Mouse (Mus musculus) 3134 (cell line): ENCODE data around the gene Ccdc141.

Experiments used
- DNase-seq: peaks from one replicate; pipeline ENCODE4 v3.0.0-alpha.2; 2011; ENCODE audit warnings: low spot score; ENCODE audit not compliant: insufficient read length; ENCODE audit errors: extremely low read depth

The Ccdc141 gene

DNA sequence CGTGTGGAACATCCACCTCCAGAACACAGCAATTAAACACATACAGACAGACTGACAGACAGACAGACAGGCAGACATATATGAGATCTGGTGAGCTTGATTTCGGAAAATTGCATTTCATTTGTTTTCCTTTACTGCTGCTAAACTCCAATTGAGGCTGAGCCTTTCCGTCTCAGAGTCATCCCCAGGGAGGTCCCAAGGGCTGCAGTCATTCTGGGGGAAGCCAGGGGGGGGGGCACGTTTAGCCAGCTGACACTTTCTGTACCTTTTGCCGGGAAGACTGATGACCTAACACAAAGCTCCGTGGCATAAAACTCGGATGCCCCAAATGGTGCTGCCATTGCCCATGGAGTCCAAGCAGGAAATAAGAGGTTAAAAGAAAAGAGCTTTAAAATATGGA lies 5.0 kb upstream of the Ccdc141 start:
- no peak for DNase-seq

GRCm38 (mm10) chr2:77174313-77174712 lies 3.9 kb upstream of the Ccdc141 start:
- DNase-seq, result no peak

GRCm38 (mm10) chr2:77173821-77174220 lies 3.4 kb upstream of the Ccdc141 start:
- DNase-seq, result no peak

DNA sequence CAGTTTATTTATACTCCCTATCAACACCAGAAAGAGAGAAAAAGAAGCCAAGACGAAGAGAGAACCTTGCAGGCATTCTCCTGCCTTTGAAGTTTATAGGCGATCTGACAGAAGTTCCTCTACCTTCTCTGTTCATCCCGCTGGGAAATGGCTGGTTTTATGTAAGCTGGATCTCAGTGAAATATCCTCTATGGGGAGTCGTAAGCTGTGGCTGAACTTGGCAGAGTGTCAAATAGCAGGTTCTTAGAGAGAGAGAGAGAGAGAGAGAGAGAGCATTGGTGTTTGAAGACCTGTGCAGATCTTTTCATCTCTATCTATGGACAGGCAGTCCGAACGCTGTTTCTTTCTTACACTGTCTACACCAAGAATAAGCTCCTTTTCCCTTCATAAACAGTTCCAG lies 2.9 kb upstream of the Ccdc141 start:
- no peak for DNase-seq

DNA sequence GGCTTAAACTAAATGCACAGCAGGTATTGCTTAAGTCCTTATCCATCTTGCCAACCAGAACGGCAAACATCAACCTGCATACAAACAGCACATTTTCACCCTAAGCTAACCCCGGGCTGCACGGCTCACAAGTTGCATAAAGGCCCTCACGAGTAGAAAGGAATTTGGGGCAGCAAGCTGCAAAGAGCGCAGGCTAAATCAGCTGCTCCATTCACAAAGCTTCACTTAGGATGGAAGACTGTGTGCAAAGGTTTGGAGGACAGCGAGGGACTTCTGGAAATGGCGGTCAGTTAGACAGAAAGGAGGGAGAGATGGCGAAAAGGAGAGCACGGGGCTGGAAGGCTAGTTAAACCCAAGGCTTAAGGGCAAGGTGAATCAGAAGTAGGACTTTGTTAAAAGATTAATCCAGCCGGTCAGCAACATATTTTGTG lies 1.8 kb upstream of the Ccdc141 start:
- DNase-seq, result no peak

GRCm38 (mm10) chr2:77171444-77172240 lies 1.2 kb upstream of the Ccdc141 start:
- DNase-seq, result no peak

DNA sequence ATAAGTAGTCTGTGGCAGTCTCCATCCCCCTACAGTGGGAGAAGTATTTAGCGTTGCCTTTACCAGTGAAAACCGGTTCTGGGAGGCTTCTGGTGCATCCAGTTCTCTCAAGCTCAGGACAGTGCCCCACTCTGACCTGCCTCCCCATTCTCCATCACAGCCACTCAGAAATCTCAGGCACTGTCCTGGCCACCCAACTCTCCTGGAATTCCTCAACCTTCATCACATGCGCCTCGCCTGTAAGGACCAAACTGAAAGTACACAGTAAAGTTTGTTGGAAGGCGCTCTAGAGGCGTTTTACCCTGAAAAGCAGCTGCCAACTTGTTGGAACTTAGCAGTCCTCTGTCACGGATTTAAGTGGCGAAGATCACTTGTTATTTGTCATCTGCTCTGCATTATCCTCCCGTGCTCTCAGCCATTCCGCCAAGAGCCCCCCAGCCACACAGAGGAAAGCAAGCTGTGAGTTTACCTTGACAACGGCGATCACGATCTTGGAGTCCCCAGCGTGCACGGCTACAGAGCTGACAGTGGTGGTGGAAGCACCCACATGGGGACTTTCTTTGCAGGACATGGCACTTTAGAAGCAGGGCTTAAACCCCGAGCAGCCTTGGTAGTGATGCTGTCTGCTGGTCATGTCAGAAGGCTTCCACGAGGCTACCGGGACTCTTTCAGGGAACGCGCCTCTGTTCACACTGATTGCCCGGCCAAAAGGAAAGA lies 362 bp downstream of the Ccdc141 start:
- DNase-seq, result peak; percentile 35

DNA sequence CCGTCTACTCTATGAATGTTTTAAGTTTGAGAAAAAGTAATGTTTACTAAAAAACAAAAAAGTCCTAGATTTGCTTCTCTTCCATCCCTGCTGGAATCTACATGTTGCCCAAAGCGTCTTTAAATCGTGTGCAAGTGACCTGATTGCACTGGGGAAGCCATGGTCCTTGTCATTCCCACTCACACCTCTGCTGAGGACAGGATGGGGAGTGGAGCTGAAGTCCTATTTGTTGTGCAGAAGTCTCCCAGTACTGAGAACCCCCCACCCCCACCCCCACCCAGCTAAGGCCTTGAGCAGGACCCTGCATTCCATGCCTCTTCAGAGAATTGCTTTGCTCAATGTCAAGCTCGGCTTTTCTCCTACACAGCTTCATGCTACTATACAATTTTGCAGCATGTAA lies 1.2 kb downstream of the Ccdc141 start:
- no peak for DNase-seq

- DNase-seq, result no peak
These were observed 1.7 kb downstream of the Ccdc141 start for GRCm38 (mm10) chr2:77168781-77169180.

DNA sequence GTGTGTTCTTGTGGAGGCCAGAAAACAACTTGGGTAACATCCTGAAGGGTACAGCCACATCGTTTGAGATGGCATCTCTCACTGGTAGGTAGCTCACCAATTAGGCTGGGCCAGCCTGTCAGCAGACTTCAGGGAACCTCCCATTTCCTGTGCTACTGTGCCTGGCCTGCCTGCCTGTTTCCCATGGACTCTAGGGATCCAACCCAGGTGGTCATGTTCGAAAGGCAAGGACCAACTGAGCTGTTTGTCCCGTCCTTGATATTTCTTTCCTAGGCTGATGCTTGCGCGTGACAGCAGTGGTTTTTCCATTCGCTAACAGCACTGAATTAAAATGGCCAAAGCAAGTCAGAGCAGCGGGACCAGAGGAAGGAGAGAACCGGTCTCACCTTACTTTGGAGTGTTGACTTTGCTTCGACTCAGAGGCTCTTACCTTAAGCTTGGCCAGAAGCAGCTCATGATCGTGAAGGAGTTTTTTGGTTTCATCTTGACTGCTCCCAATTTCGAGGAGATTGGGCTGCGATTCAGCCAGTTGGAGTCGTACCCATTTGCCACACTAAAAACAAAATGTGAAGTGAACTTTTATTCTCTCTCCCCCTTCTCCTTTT lies 2.3 kb downstream of the Ccdc141 start:
- DNase-seq, result no peak

DNA sequence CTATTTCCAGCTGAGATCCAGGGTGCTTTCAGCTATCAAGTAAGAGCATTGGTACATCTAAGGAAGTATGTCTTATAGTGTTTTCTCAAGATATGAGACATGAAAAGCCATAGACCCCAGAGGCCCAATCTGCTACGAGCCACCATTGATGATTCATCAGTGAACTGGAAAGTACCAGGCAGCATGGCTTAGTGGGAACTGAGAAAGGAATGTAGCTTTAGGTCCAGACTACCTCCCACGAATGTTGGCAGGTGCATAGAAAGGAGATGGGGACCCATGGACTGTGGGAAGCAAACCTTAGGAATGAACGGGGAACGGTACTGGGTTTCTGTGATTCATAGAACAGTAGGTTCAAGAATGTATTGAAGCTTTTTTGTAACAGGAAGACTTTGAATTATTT lies 4.1 kb downstream of the Ccdc141 start:
- DNase-seq, result no peak

DNA sequence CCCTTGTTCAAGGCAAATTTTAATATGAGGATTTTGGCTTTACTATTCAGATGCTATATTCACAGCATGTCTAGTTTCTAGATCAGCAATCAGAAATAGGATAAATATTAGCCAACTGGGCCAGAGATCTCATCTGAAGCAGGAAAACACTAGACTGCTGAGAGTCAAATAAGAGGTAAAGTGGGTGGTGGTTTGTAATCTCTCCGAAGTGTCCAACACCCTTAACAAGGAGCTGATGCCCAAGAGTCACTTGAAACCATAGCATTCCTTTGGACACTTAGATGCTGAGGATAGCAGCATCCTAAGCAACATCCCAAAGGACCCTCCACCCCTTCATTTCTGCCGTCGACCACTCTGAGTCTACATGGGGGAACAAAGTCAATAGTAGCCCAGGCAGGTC lies 5.8 kb downstream of the Ccdc141 start:
- DNase-seq, result no peak

- DNase-seq, result no peak
These were observed 7.1 kb downstream of the Ccdc141 start for GRCm38 (mm10) chr2:77163381-77163780.

- DNase-seq, result no peak
These were observed 8.3 kb downstream of the Ccdc141 start for GRCm38 (mm10) chr2:77162135-77162534.

GRCm38 (mm10) chr2:77157546-77157945 lies 12.9 kb downstream of the Ccdc141 start:
- no peak for DNase-seq

DNA sequence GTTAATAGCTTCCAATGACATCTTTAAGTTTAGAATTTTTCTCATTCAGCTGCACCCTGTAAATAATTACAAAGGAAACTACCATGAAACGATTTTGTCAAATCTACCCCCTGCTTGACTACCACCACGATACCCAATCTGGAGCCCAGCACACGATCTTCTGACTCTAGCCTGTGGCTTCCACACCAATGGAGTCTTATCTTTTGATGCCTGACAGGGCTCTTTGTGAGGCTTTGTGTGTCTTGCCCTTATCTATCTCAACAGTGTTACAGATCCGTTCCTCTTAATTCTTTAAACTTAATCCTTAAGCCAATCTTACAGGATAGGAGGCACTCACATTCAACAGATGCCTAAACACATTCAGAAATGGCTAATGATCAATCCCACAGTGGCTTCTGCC lies 16.4 kb downstream of the Ccdc141 start:
- DNase-seq, result no peak

DNA sequence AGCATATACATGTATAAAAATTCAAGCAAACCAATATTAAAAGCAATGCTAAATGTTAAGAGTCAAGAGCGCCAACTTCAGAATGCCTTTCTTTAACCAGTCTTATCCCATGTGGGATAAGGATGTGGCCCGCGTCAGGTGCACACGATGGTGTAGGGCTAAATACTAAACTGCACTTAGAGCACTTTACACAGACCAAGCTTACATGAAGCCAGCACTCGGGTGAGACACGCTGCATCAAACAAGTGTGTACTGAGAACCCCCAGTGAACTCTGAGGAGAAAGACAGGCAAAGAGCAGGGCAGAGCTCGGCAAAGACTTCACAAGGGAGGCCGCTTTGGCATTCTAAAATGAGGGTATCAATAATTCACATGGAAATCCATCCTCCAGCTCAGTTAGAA lies 19.2 kb downstream of the Ccdc141 start:
- no peak for DNase-seq

GRCm38 (mm10) chr2:77149576-77149975 lies 20.9 kb downstream of the Ccdc141 start:
- no peak for DNase-seq

DNA sequence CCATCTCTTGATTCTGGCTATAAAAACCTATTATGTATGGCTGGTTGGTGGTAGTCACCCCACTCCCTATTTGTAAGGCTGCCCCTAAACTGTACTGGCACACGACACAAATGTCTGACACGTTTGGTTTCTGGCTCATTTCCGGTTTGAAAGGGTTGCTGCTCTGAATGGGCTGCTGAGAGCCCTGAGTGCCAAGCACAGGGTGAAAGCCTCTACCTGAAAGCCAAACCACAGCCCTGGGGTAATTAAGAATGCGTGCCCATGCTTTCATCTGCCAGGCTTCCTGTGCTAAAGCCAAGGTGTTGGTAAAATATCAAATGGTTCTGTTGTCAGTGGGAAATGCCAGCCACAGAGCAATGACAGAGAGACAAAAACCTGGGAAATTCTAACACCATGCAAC lies 22.2 kb downstream of the Ccdc141 start:
- no peak for DNase-seq

DNA sequence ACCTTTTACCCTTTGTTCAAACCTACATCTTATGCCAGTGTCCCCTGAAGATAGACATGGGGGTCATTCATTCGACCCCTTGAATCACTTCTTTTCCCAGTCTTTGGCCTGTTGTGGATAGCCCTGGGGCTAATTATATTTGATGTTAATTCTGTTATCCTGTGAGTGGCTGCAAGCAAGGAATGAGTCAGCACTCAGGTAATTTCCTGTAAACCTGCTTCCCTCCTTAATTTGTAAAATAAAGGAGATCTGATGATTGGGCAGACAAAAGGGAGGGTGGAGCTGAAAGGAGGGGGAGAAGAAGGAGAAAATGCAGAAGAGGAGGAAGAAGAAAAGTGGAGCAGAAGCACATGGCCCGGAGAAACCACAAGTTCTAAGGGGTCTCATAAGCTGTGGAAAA lies 23.5 kb downstream of the Ccdc141 start:
- DNase-seq, result no peak

- no peak for DNase-seq
These were observed 24.1 kb downstream of the Ccdc141 start for GRCm38 (mm10) chr2:77146291-77146690.

DNA sequence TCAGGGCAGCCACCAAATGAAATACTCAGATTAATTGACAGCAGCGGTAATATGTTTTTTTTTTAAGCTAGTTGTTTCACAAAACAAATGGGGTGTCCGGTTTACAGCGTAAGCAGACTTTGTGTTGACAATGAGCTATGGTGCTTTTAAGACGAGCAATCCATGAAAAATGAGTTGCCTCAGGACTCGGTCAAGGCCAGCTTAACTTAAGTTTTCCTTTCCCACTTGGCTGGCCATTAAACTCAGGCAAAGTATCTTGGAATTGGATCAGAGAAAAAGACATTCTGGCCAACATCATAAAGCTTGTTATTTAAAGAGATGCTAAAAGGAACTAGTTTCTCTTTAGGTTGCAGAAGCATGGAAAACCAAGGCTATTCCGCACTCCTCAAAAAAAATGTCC lies 26.9 kb downstream of the Ccdc141 start:
- DNase-seq, result no peak
